Mouse (Mus musculus) limb, embryonic 11.5 days (tissue): ENCODE measurements at regions not wholly inside any gene's neighbourhood (a gene's known extent, or its start where the extent isn't known, plus 50 kb on each side); places are given as distances from the start of the nearest gene placed in this dataset. TPM values are rescaled to one million over a fixed set of nuclear protein-coding genes. Genes with fewer than 3 reads are reported as not detected.
A peak's percentile ranks its signal among the peaks of the same experiment; 100 is the strongest.
"Not testable (repeated sequence)": the region's sequence is repeated elsewhere in the genome, so short reads cannot be mapped to it uniquely, and the experiment has no call there.

Source experiments
- ATAC-seq: fragments of 200-750 bp; cut with Nextera tagmentation; 2 replicates; pipeline ENCODE4 v1.8.0; 2017; ENCODE audit warnings: low read depth; ENCODE audit not compliant: insufficient number of reproducible peaks, low FRiP score, low TSS enrichment
- DNase-seq: peaks from one replicate; pipeline ENCODE4 v3.0.0-alpha.2; 2015; ENCODE audit warnings: low spot score
- H3K27ac ChIP-seq: fragments of 300-500 bp; sonication (generic); replicated peaks from 2 replicates; pipeline ENCODE4 v1.5.1; 2014; ENCODE audit warnings: low read depth, mild to moderate bottlenecking, low read length
- H3K27me3 ChIP-seq: fragments of 300-500 bp; sonication (generic); 2 replicates; pipeline ENCODE4 v1.6.1; 2014; ENCODE audit warnings: mild to moderate bottlenecking, low read length, mixed read lengths; ENCODE audit not compliant: control insufficient read depth, insufficient read depth
- H3K36me3 ChIP-seq: fragments of 300-500 bp; sonication (generic); 2 replicates; pipeline ENCODE4 v1.6.1; 2014; ENCODE audit warnings: mild to moderate bottlenecking, low read length, moderate library complexity, mixed read lengths; ENCODE audit not compliant: control insufficient read depth, insufficient read depth
- H3K4me1 ChIP-seq: fragments of 300-500 bp; sonication (generic); 2 replicates; pipeline ENCODE4 v1.6.1; 2014; ENCODE audit warnings: low read length, mixed read lengths; ENCODE audit not compliant: control insufficient read depth, insufficient read depth
- H3K4me2 ChIP-seq: fragments of 300-500 bp; sonication (generic); 2 replicates; pipeline ENCODE4 v1.6.1; 2014; ENCODE audit warnings: low read depth, mild to moderate bottlenecking, moderate library complexity; ENCODE audit not compliant: severe bottlenecking
- H3K4me3 ChIP-seq: fragments of 300-500 bp; sonication (generic); 2 replicates; pipeline ENCODE4 v1.5.1; 2014; ENCODE audit warnings: low read depth, low read length
- H3K9ac ChIP-seq: fragments of 300-500 bp; sonication (generic); 2 replicates; pipeline ENCODE4 v1.6.1; 2014; ENCODE audit warnings: mild to moderate bottlenecking, low read length
- H3K9me3 ChIP-seq: fragments of 300-500 bp; sonication (generic); 2 replicates; pipeline ENCODE4 v1.6.1; 2016; ENCODE audit warnings: low read length; ENCODE audit not compliant: control insufficient read depth
- WGBS: fragments of 180-500 bp; shearing (Covaris S2); extraction: QIAGEN DNeasy Blood & Tissue Kit; methylation state at CpG from one replicate; pipeline ENCODE4 v1.1.7; 2014; 5-methylcytosine and 5-hydroxymethylcytosine counted together
- microRNA-seq: library from miRNA; unstranded; fragments of <30 nt; microRNA quantifications from one replicate; pipeline ENCODE4, GENCODE M21; 2016

- not testable (repeated sequence) for ATAC-seq, H3K27me3 ChIP-seq, H3K4me1 ChIP-seq, H3K36me3 ChIP-seq, H3K9me3 ChIP-seq, DNase-seq, H3K4me2 ChIP-seq, H3K27ac ChIP-seq, H3K9ac ChIP-seq, H3K4me3 ChIP-seq
- 55% methylated on average over 4 of the region's 4 CpGs for WGBS
Measured at GRCm38 (mm10) chr13:66556397-66556796, 115.5 kb upstream of the 2410141K09Rik start.

- not testable (repeated sequence) for H3K27me3 ChIP-seq
Measured at GRCm38 (mm10) chr13:66547951-66548350, 107.0 kb upstream of the 2410141K09Rik start.

GRCm38 (mm10) chr13:66519596-66519995 is 78.7 kb upstream of the 2410141K09Rik start:
- not testable (repeated sequence) for H3K27ac ChIP-seq, H3K4me2 ChIP-seq, H3K4me3 ChIP-seq, H3K27me3 ChIP-seq, H3K9ac ChIP-seq, H3K36me3 ChIP-seq, H3K4me1 ChIP-seq, ATAC-seq, H3K9me3 ChIP-seq
- peak; percentile 0 for DNase-seq
- 95% methylated on average over 3 of the region's 3 CpGs for WGBS

More at GRCm38 (mm10) chr13:66547951-66548350, 107.0 kb upstream of the 2410141K09Rik start:
- not testable (repeated sequence) for H3K4me2 ChIP-seq, ATAC-seq, H3K36me3 ChIP-seq, H3K27ac ChIP-seq, H3K4me1 ChIP-seq, H3K9me3 ChIP-seq, H3K9ac ChIP-seq, DNase-seq, H3K4me3 ChIP-seq
- 82% methylated on average over 3 of the region's 3 CpGs for WGBS

Small RNA genes in the stretch of these regions (microRNA-seq; reads per million reads assigned to microRNA genes)
- gene Gm27501 = not detected
